In genomic region chr10:80321670-80322581, GRCm38 (mm10) we compare ENCODE assay signal across 10 mouse cellular contexts. TPM values are rescaled to one million over a fixed set of nuclear protein-coding genes. Genes with fewer than 3 reads are reported as not detected.
DNase-seq lines count a peak whose midpoint lies in the region; ATAC-seq and TF ChIP-seq lines count a peak whose summit lies in the region.
"Had no signal": no experiment of that assay in that cellular context is flagged by ENCODE, and none has a peak within 500 bp of the region (broad histone marks: within the 10 kb centered on the region; RNA-seq: fewer than 3 reads in every experiment).

No protein-coding gene starts in this region.

- peak; percentile 95 for DNase-seq in heart, adult 11 months
- no peak for DNase-seq in heart, adult 2 months
- no peak for DNase-seq in neural tube, embryonic 11.5 days (ENCODE audit: low spot score)
- DNase-seq in neural tube, embryonic 10.5 days (ENCODE audit: extremely low spot score, low spot score), result no peak
- no peak for DNase-seq in retina, postnatal 1 day

- 93% methylated on average over 21 of the region's 21 CpGs for WGBS in heart, adult 2 months
- 93% methylated on average over 21 of the region's 21 CpGs for WGBS in neural tube, embryonic 11.5 days
- WGBS in limb, embryonic 15.5 days, result 90% methylated on average over 21 of the region's 21 CpGs
- 89% methylated on average over 21 of the region's 21 CpGs for WGBS in stomach, embryonic 16.5 days

- no peak for TF ChIP-seq POLR2A in heart, adult 2 months (IDR thresholded peaks at IDR 0.05; ENCODE audit: insufficient read depth, low read depth, low read length)

- H3K4me1 ChIP-seq in heart, adult 2 months (ENCODE audit: control insufficient read depth, insufficient read depth, low read length), result peaks cover 8% of the 10 kb centered on the region
- H3K4me1 ChIP-seq in neural tube, embryonic 11.5 days (ENCODE audit: control insufficient read depth, insufficient read depth, low read length), result peaks cover 14% of the 10 kb centered on the region
- peaks cover 41% of the 10 kb centered on the region for H3K4me1 ChIP-seq in limb, embryonic 15.5 days
- peaks cover 13% of the 10 kb centered on the region; the same call in 1 of the 2 replicates for H3K4me1 ChIP-seq in stomach, embryonic 16.5 days (ENCODE audit: control insufficient read depth, insufficient read depth, low read length)

- TF ChIP-seq CTCF in heart, adult 2 months (IDR thresholded peaks at IDR 0.05), result no peak

- H3K27ac ChIP-seq in heart, adult 2 months, result no peak overlapping the region
- H3K27ac ChIP-seq in neural tube, embryonic 11.5 days (ENCODE audit: low read depth, low read length), result no peak overlapping the region
- H3K27ac ChIP-seq in limb, embryonic 15.5 days, result peak overlapping the region; percentile 11; the same call in 1 of the 2 replicates
- no peak overlapping the region for H3K27ac ChIP-seq in stomach, embryonic 16.5 days (ENCODE audit: low read length)

- no peaks in the 10 kb centered on the region for H3K27me3 ChIP-seq in heart, adult 2 months (ENCODE audit: control insufficient read depth, insufficient read depth, low read length)
- H3K27me3 ChIP-seq in neural tube, embryonic 11.5 days (ENCODE audit: control insufficient read depth, insufficient read depth, low read length), result no peaks in the 10 kb centered on the region; the same call in 1 of the 2 replicates
- peaks cover 13% of the 10 kb centered on the region for H3K27me3 ChIP-seq in limb, embryonic 15.5 days
- peaks cover 2% of the 10 kb centered on the region for H3K27me3 ChIP-seq in stomach, embryonic 16.5 days (ENCODE audit: control insufficient read depth, insufficient read depth, low read length)

- intact Hi-C loops in heart, adult 2 months (cut with DNase I), result loop anchor here (10.0 kb wide), 1 partner anchor 147 kb away; the partner anchor contains the start of genes 1600002K03Rik and Efna2

- no peaks in the 10 kb centered on the region for H3K9me3 ChIP-seq in neural tube, embryonic 11.5 days (ENCODE audit: control insufficient read depth, low read length)
- H3K9me3 ChIP-seq in limb, embryonic 15.5 days, result no peaks in the 10 kb centered on the region
- H3K9me3 ChIP-seq in stomach, embryonic 16.5 days (replicated peaks; ENCODE audit: control insufficient read depth, low read length), result no peaks in the 10 kb centered on the region

- no peak overlapping the region for H3K9ac ChIP-seq in heart, adult 2 months (ENCODE audit: low read depth, low read length)
- no peak overlapping the region; the same call in 1 of the 2 replicates for H3K9ac ChIP-seq in neural tube, embryonic 11.5 days (ENCODE audit: low read length)
- H3K9ac ChIP-seq in limb, embryonic 15.5 days, result no peak overlapping the region
- peak overlapping the region; percentile 75 for H3K9ac ChIP-seq in stomach, embryonic 16.5 days (ENCODE audit: low read length)

- H3K79me2 ChIP-seq in heart, adult 2 months (replicated peaks; ENCODE audit: control insufficient read depth, insufficient read depth, low read length), result no peaks in the 10 kb centered on the region

- no peak for TF ChIP-seq EP300 in heart, adult 2 months (IDR thresholded peaks at IDR 0.05; ENCODE audit: insufficient read depth, low read depth, low read length)

- no peak overlapping the region for H3K4me3 ChIP-seq in heart, adult 2 months
- H3K4me3 ChIP-seq in neural tube, embryonic 11.5 days (ENCODE audit: low read depth, low read length), result no peak overlapping the region
- peak overlapping the region; percentile 55; the same call in 1 of the 2 replicates for H3K4me3 ChIP-seq in limb, embryonic 15.5 days
- H3K4me3 ChIP-seq in stomach, embryonic 16.5 days (replicated peaks; ENCODE audit: low read length), result peak overlapping the region; percentile 66

- H3K4me2 ChIP-seq in neural tube, embryonic 11.5 days (ENCODE audit: low read depth), result peak overlapping the region; percentile 93; the same call in 1 of the 2 replicates
- H3K4me2 ChIP-seq in limb, embryonic 15.5 days, result peak overlapping the region; percentile 97
- peak overlapping the region; percentile 96 for H3K4me2 ChIP-seq in stomach, embryonic 16.5 days (ENCODE audit: low read depth, low read length)

- ATAC-seq in neural tube, embryonic 11.5 days (ENCODE audit: insufficient read depth, low FRiP score, low TSS enrichment), result no peak
- ATAC-seq in limb, embryonic 15.5 days (ENCODE audit: insufficient number of reproducible peaks, low FRiP score, low TSS enrichment, low read depth), result no peak
- ATAC-seq in stomach, embryonic 16.5 days (ENCODE audit: insufficient read depth, low FRiP score), result no peak
- ATAC-seq in megakaryocyte progenitor cell, adult 5-6 weeks (replicated peaks; ENCODE audit: poor library complexity), result no peak

- H3K36me3 ChIP-seq in heart, adult 2 months (ENCODE audit: control insufficient read depth, insufficient read depth, low read length), result no peaks in the 10 kb centered on the region
- H3K36me3 ChIP-seq in neural tube, embryonic 11.5 days (ENCODE audit: control insufficient read depth, insufficient read depth, low read length), result peaks cover 2% of the 10 kb centered on the region; the same call in 1 of the 2 replicates
- peaks cover 21% of the 10 kb centered on the region for H3K36me3 ChIP-seq in limb, embryonic 15.5 days
- H3K36me3 ChIP-seq in stomach, embryonic 16.5 days (ENCODE audit: control insufficient read depth, insufficient read depth, low read length), result peaks cover 5% of the 10 kb centered on the region; the same call in 1 of the 2 replicates

RNA-seq across cellular contexts. Expression of gene 2310011J03Rik, which starts 1.6 kb away (rescaled TPM):
- total RNA-seq in heart, adult 2 months (2021), result 10 to 100 TPM; 13.3 to 14.5 TPM
- 27.3 and 28.9 TPM in 2 replicates for polyA plus RNA-seq in heart, adult 2 months (2012; rRNA removed)
- 37.3 and 40.5 TPM in 2 replicates for polyA plus RNA-seq in neural tube, embryonic 11.5 days (2014; fragmentation: Nextera tagmentation; extraction: Ambion mirVana)
- polyA plus RNA-seq in limb, embryonic 15.5 days (2015; fragmentation: Nextera tagmentation; extraction: Ambion mirVana), result 54.4 and 56.0 TPM in 2 replicates
- polyA plus RNA-seq in stomach, embryonic 16.5 days (2015; fragmentation: Nextera tagmentation; extraction: Ambion mirVana), result 46.6 and 48.1 TPM in 2 replicates
- total RNA-seq in megakaryocyte progenitor cell, adult 5-6 weeks (2015), result 22.9 and 24.2 TPM in 2 replicates
- total RNA-seq in megakaryocyte progenitor cell, adult 5-6 weeks (2017), result 15.7 and 16.8 TPM in 2 replicates

RNA-seq across cellular contexts. Expression of gene Pcsk4, which starts 7.4 kb away (rescaled TPM):
- 1 to 10 TPM; 1.4 to 1.8 TPM for total RNA-seq in heart, adult 2 months (2021)
- 4.5 and 4.9 TPM in 2 replicates for polyA plus RNA-seq in heart, adult 2 months (2012; rRNA removed)
- polyA plus RNA-seq in neural tube, embryonic 11.5 days (2014; fragmentation: Nextera tagmentation; extraction: Ambion mirVana), result 2.0 and 2.4 TPM in 2 replicates
- polyA plus RNA-seq in limb, embryonic 15.5 days (2015; fragmentation: Nextera tagmentation; extraction: Ambion mirVana), result 4.3 and 5.0 TPM in 2 replicates
- polyA plus RNA-seq in stomach, embryonic 16.5 days (2015; fragmentation: Nextera tagmentation; extraction: Ambion mirVana), result 3.7 and 4.4 TPM in 2 replicates
- 5.3 and 7.0 TPM in 2 replicates for total RNA-seq in megakaryocyte progenitor cell, adult 5-6 weeks (2015)
- total RNA-seq in megakaryocyte progenitor cell, adult 5-6 weeks (2017), result 0.67 and 1.8 TPM in 2 replicates

RNA-seq across cellular contexts. Expression of gene Reep6, which starts 7.8 kb away (rescaled TPM):
- 1 to 10 TPM; 2.8 to 3.6 TPM for total RNA-seq in heart, adult 2 months (2021)
- polyA plus RNA-seq in heart, adult 2 months (2012; rRNA removed), result 2.9 and 4.1 TPM in 2 replicates
- polyA plus RNA-seq in neural tube, embryonic 11.5 days (2014; fragmentation: Nextera tagmentation; extraction: Ambion mirVana), result 4.2 and 5.5 TPM in 2 replicates
- polyA plus RNA-seq in limb, embryonic 15.5 days (2015; fragmentation: Nextera tagmentation; extraction: Ambion mirVana), result 13.8 and 16.1 TPM in 2 replicates
- polyA plus RNA-seq in stomach, embryonic 16.5 days (2015; fragmentation: Nextera tagmentation; extraction: Ambion mirVana), result 45.2 and 51.1 TPM in 2 replicates
- 2.7 and 3.8 TPM in 2 replicates for total RNA-seq in megakaryocyte progenitor cell, adult 5-6 weeks (2015)
- 1.2 and 1.5 TPM in 2 replicates for total RNA-seq in megakaryocyte progenitor cell, adult 5-6 weeks (2017)
- total RNA-seq: monocyte, adult 5-6 weeks had no signal
- polyA plus RNA-seq: inflammation-experienced regulatory T-cells, adult 6 months had no signal

RNA-seq across cellular contexts. Expression of gene Apc2, which starts 26.1 kb away (rescaled TPM):
- 1 to 10 TPM; 2.3 to 2.6 TPM for total RNA-seq in heart, adult 2 months (2021)
- 2.4 and 2.7 TPM in 2 replicates for polyA plus RNA-seq in heart, adult 2 months (2012; rRNA removed)
- 81.4 and 81.7 TPM in 2 replicates for polyA plus RNA-seq in neural tube, embryonic 11.5 days (2014; fragmentation: Nextera tagmentation; extraction: Ambion mirVana)
- polyA plus RNA-seq in limb, embryonic 15.5 days (2015; fragmentation: Nextera tagmentation; extraction: Ambion mirVana), result 1.5 TPM in 2 replicates
- 3.3 and 4.3 TPM in 2 replicates for polyA plus RNA-seq in stomach, embryonic 16.5 days (2015; fragmentation: Nextera tagmentation; extraction: Ambion mirVana)
- not detected in 2 replicates for total RNA-seq in megakaryocyte progenitor cell, adult 5-6 weeks (2015)
- total RNA-seq in megakaryocyte progenitor cell, adult 5-6 weeks (2017), result 0.03 TPM in 1 of 2 replicates, not detected in the other
- total RNA-seq: monocyte, adult 5-6 weeks had no signal

RNA-seq across cellular contexts. Expression of gene Adamtsl5, which starts 26.3 kb away (rescaled TPM):
- total RNA-seq in heart, adult 2 months (2021), result 10 to 100 TPM; 71.9 to 84.5 TPM
- polyA plus RNA-seq in heart, adult 2 months (2012; rRNA removed), result 80.9 and 85.2 TPM in 2 replicates
- 0.17 and 0.27 TPM in 2 replicates for polyA plus RNA-seq in neural tube, embryonic 11.5 days (2014; fragmentation: Nextera tagmentation; extraction: Ambion mirVana)
- 11.9 and 13.8 TPM in 2 replicates for polyA plus RNA-seq in limb, embryonic 15.5 days (2015; fragmentation: Nextera tagmentation; extraction: Ambion mirVana)
- polyA plus RNA-seq in stomach, embryonic 16.5 days (2015; fragmentation: Nextera tagmentation; extraction: Ambion mirVana), result 22.0 and 24.0 TPM in 2 replicates
- total RNA-seq in megakaryocyte progenitor cell, adult 5-6 weeks (2015), result 0.15 and 0.25 TPM in 2 replicates
- total RNA-seq in megakaryocyte progenitor cell, adult 5-6 weeks (2017), result 0.20 and 0.46 TPM in 2 replicates
- total RNA-seq: monocyte, adult 5-6 weeks had no signal
- polyA plus RNA-seq: inflammation-experienced regulatory T-cells, adult 6 months had no signal

Comparison
In these comparisons a context has a peak if more than half of its experiments do, and no peak if none do; other contexts are left out.
1. H3K4me3 ChIP-seq: peak in limb, embryonic 15.5 days (single experiment) and stomach, embryonic 16.5 days (single experiment); none in heart, adult 2 months (single experiment) and neural tube, embryonic 11.5 days (single experiment).
2. Peak in every context shown above with its lines, with median percentiles within 50 percentile points of each other: H3K4me2 ChIP-seq.